Mouse (Mus musculus) kidney, postnatal 36 days (tissue): ENCODE results near the gene Drc7.
A peak's percentile ranks its signal among the peaks of the same experiment; 100 is the strongest.

ENCODE experiments used
- DNase-seq, 2 experiments: peaks; one replicate each; pipeline ENCODE4 v3.0.0; 2021 to 2022; ENCODE audit warnings: mixed read lengths in 2 of 2

Drc7 gene

DNA sequence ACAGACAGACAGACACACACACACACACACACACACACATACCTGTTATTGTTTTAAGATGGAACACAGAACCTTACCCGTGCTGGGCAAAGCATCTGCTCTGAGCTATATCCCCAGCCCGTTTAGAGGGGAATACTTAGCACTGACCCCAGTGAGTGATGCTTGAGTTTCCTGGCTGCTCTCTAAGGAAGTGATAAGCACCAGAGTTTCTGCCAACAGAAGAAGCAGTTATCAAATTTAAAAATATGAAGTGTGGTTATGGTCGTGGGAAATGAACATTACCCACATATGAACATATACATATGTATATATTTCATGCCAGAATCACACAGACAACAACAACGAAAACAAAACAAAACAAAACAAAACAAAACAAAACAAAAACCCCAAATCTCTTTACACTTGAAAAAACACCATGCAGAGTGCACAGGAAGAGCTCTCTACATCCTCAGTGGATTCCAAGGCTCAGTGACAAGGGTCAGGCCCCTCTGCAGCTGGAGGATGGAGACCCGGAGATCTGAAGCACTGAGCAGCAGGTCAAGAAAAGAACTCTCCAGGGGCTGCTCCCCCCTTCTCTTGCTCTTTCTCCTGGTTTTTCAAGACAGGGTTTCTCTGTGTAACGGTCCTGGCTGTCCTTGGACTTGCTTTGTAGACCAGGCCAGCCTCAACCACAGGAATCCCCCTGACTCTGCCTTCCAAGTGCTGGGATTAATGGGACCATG is 5.1 kb downstream of the Drc7 start:
- peak in 1 of 2 experiments; percentile 16 for DNase-seq

- DNase-seq = no peak
Observed at GRCm38 (mm10) chr8:95064531-95064930, 9.6 kb downstream of the Drc7 start.

GRCm38 (mm10) chr8:95067582-95067981 is 12.7 kb downstream of the Drc7 start:
- DNase-seq = peak; percentile 70 to 90

DNA sequence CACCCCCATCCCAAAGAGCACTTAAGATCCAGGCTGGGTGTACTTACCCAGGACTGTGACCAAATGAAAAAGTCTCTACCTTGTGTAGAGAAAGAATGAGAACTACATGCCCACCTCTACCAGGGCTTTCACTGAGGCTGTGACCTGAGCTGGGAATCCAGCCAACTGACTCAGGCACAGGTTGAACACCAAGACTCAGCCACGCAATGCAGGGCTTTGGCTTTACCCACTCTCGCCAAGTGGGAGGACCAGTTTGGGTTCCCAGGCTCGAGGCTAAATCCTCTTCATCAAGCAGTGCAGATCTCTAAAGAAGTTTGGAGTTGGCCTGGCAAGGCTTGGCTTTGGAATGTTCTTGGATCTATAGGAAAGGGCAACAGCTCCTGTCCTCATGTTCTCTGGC is 20.6 kb downstream of the Drc7 start:
- DNase-seq = peak in 1 of 2 experiments; percentile 24

DNA sequence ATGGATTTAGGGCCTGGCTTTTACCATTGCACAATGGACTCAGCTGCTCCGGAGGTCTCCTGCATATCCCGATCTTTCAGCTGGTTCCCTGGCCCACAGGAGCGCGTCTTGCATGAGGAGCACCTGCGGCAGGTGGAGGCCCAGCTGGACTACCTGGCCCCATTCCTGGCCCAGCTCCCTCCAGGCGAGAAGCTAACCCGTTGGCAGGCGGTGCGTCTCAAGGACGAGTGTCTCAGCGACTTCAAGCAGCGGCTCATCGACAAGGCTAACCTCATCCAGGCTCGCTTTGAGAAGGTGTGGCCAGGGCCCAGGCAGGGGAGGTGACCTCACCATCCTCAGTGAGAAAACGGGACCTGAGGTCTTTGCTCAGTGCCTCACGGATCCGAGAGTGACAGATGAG is 21.2 kb downstream of the Drc7 start:
- DNase-seq = no peak

DNA sequence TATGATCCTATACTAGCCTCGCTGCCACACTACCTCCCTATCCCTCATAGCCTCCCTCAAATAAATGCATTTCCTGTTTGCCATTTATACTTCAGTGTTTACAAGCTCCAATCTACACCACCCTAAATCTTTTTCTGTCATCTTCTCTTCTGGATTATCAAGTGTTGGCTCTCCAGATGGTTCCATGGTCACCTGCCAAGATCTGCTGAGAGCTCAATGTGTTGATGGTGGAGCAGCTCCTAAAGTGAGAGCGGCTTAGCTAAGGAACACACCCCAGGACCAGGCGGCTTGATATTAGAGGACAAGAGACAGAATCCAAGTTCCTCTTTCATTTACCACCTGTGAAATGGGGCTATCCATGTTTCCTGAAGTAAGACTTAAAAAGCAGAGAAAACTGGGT is 23.2 kb downstream of the Drc7 start:
- no peak for DNase-seq

GRCm38 (mm10) chr8:95079305-95079704 is 24.4 kb downstream of the Drc7 start:
- DNase-seq = no peak

DNA sequence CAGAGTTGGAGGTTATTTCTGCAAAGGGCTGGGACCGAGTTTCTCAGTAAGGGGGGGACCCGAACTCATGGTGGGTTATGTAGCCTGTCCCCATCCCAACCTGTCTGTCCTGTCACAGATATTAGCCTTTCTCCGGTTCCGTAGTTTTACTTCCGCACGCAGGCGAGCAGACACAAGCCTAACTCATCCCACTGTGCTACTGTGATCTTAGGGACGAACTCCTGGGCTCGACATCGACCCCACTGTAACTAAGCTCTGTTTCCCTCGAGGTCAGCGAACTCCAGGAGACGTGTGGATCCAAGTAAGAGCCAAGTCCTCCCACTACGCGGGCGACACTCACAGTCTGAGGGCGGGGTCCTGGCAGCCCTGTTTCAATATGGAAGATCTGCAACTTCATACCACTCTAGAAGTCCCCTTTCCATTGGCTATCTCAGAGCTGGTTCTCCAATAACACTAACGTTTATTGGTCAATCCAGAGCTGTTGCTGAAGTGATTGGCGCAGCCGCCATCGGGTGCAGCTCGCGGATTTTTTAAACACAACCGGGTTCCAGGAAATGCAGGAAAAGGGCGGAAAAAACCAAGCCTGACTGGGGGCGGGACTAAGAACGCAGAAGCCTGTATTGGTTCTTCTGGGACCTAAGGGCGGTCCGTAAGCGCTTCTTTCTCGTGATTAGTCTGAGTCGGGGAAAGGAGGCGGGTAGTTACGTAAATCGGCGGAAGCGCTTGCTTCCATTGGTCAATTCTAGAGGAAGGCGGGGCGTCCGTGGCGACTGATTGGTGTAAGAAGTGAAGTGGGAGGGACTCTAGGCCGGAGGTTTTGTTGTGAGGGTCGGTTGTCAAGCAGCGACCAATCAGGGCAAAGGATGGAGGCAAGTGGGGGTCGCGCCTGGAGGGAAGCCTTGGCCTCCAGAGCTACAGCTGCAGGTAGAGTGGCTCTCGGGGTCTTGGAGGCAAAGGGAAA is 25.8 kb downstream of the Drc7 start, which contains the start of gene Katnb1:
Gene Katnb1, plus strand, starts transcription at position 806 of the 961 bp plus-strand sequence.
- peak; percentile 97 to 100 for DNase-seq

- no peak for DNase-seq
Observed at GRCm38 (mm10) chr8:95081650-95082049, 26.7 kb downstream of the Drc7 start.

GRCm38 (mm10) chr8:95084261-95084660 is 29.4 kb downstream of the Drc7 start:
- no peak for DNase-seq

- no peak for DNase-seq
Observed at GRCm38 (mm10) chr8:95084744-95085431, 30.0 kb downstream of the Drc7 start.

GRCm38 (mm10) chr8:95085432-95086141 is 30.7 kb downstream of the Drc7 start:
- no peak for DNase-seq

GRCm38 (mm10) chr8:95093574-95093973 is 38.7 kb downstream of the Drc7 start:
- DNase-seq = peak; percentile 83 to 90

- DNase-seq = peak; percentile 64 to 90
Observed at GRCm38 (mm10) chr8:95099009-95099408, 44.1 kb downstream of the Drc7 start.

- DNase-seq = no peak
Observed at GRCm38 (mm10) chr8:95101972-95102371, 47.1 kb downstream of the Drc7 start.

DNA sequence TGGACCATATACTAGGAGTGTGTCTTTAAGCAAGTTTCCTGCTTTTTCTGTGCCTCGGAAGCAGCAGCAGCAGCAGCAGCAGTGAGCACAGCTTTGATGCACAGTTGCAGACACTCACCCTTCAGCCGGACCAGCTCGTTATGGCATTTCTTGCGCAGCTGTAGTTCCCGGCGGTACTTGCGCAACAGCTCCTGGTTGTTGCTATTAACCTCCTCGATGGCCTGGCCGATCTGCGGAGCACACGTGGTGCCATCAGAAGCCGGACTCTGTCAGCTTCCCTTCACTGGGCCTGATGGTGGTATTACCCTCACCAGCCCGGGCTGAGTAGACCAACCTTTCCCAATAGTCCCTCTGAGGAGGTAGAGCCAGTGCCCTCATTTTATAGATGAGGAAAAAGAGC is 52.4 kb downstream of the Drc7 start:
- no peak for DNase-seq

- peak in 1 of 2 experiments; percentile 37 for DNase-seq
Observed at GRCm38 (mm10) chr8:95112594-95112993, 57.7 kb downstream of the Drc7 start.

GRCm38 (mm10) chr8:95113108-95113507 is 58.2 kb downstream of the Drc7 start:
- DNase-seq = no peak

GRCm38 (mm10) chr8:95113750-95114149 is 58.8 kb downstream of the Drc7 start:
- DNase-seq = peak in 1 of 2 experiments; percentile 49

- peak in 1 of 2 experiments; percentile 68 for DNase-seq
Observed at GRCm38 (mm10) chr8:95123455-95123854, 68.6 kb downstream of the Drc7 start.

DNA sequence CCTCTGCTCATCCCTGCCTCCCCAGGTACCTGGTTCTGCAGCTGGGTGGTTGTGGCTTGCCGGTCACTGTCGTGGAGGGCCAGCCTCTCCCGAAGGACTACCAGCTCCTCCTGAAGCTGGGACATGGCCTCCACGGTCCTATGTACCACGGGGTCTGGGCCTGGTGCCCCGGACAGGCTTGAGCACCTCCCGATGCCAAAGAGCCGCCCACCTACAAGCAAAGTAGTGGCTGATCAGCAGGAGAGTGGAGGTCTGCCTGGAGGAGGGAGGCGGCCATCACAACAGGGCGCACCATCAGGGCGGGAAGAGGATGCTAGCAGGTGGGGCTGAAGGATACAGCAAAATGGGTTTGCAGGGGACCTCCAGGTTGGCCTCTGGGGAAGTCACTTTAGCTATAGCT is 71.6 kb downstream of the Drc7 start:
- DNase-seq = no peak

DNA sequence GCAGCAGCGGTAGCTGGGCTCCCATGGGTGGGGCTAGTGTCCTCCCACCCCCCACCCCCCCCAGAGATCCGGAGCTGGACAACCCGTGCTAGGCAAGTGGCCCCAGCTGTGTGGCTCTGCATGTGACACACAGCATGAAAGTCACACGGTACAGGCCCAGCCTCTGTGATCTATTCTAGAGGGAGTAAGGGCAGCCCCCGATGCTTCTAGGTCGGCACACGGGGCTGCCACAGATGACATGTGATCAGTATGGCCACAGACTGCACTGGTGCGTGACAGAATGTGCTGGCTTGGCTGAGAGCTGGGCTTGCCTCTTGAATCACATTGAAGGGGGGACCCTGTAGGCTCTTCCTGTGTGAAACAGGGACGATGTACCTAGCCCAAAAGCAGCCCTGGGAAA is 72.8 kb downstream of the Drc7 start:
- DNase-seq = peak in 1 of 2 experiments; percentile 32
